Mouse (Mus musculus): Measurements from ENCODE around the gene Rin3. TPM values are rescaled to one million over a fixed set of nuclear protein-coding genes. Genes with fewer than 3 reads are reported as not detected.

The Rin3 gene
- polyA plus RNA-seq, 1 experiment, result 11.0 TPM

DNA sequence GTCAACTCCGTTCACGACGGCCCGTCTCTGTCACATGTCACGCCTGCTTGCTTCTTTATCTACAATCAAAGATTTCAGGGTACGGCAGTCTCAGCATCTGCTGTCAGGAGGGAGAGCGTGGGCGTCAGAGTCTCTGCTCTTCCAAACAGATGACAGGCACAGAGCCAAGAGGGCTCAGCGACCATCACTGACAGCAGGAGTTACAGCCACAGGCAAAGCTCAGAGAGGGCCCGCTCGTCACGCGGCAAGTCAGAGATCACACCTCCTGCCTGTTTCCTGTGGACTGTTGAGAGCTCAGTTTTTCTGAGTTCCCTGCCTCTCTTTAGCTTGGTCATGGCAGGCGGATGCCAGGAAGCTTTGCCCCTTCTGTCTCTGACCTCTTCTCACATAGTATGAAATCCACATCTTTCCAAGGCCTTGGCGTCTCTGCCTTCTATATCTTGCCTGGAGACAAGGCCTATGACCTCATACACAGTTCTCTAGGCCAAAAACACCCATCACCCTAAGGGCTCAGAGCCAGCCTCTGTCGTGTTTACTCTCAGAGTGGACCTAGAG is 25.7 kb downstream of the Rin3 start:
- Histone ChIP-seq H3K4me3 (ENCODE audit: insufficient read depth, low read length) (no peak overlapping the region), H3K4me1 (ENCODE audit: control insufficient read depth, insufficient read depth, low read length) (peaks cover 6% of the 10 kb centered on the region; the same call in 1 of the 2 replicates), H3K27ac (ENCODE audit: insufficient read depth, low read length) (no peak overlapping the region)
- TF ChIP-seq CTCF (IDR thresholded peaks at IDR 0.05; ENCODE audit: borderline replicate concordance, insufficient read depth, low read length), result no peak
- no peak for TF ChIP-seq POLR2A (IDR thresholded peaks at IDR 0.05; ENCODE audit: low read depth, low read length)

DNA sequence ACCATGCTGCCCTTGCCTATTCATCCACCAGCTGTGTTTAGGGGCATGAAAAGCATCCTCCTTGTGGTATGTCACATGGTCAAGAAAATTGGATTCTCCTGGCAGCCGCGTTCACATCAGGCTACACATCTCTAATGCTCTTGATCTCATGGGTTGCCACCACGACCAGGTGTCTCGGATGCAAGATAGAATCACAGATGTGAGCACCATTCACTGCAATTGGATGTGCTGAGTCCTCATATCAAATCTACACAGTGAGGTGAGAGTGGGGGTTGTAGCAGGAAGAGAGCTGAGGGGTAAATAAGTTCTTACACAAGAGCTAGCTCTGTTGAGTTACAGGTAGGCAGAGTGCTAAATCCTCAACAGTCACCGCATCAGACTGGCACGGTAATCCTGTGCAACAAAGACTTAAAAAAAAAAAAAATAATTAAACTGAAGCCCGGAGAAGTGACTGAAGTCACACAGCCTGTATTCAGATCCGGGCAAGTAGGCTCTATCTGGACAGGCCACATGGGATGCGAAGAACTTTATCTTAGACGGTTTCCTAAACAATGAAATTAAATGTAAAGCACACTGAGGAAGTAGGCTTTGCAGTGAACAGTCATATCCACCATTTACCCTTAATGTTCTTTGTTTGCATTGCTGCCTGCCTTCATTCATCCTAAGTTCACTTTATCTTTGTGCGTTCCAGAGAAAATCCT is 26.4 kb downstream of the Rin3 start:
- TF ChIP-seq CTCF (IDR thresholded peaks at IDR 0.05; ENCODE audit: borderline replicate concordance, insufficient read depth, low read length) (no peak), POLR2A (IDR thresholded peaks at IDR 0.05; ENCODE audit: low read depth, low read length) (no peak)
- H3K4me3 ChIP-seq (ENCODE audit: insufficient read depth, low read length), result no peak overlapping the region
- H3K27ac ChIP-seq (ENCODE audit: insufficient read depth, low read length), result no peak overlapping the region
- peaks cover 6% of the 10 kb centered on the region; the same call in 1 of the 2 replicates for H3K4me1 ChIP-seq (ENCODE audit: control insufficient read depth, insufficient read depth, low read length)

GRCm38 (mm10) chr12:102309800-102310195 is 26.9 kb downstream of the Rin3 start:
- Histone ChIP-seq H3K27ac (ENCODE audit: insufficient read depth, low read length) (no peak overlapping the region), H3K4me1 (ENCODE audit: control insufficient read depth, insufficient read depth, low read length) (peaks cover 6% of the 10 kb centered on the region; the same call in 1 of the 2 replicates), H3K4me3 (ENCODE audit: insufficient read depth, low read length) (no peak overlapping the region)
- TF ChIP-seq CTCF (IDR thresholded peaks at IDR 0.05; ENCODE audit: borderline replicate concordance, insufficient read depth, low read length), result no peak
- no peak for TF ChIP-seq POLR2A (IDR thresholded peaks at IDR 0.05; ENCODE audit: low read depth, low read length)

DNA sequence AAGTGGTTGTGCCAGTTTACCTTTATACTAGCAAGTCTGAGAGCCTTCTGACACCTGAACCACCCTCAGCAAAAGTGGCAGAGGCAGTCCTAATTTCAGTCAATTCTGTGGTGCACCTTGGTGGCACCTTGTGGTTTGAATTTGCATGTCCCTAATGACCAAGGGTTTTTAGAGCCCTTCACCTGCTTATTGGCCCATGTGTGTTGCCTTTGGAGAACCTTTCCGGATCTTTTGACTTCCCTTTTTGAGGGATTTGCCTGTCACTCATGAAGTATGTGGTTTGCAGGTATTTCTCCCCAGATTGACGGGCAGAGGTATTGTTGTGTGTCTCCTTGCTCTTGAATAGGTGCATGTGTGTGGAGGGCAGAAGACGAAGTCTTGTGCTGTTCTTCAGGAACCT is 27.4 kb downstream of the Rin3 start:
- H3K27ac ChIP-seq (ENCODE audit: insufficient read depth, low read length), result no peak overlapping the region
- TF ChIP-seq CTCF (IDR thresholded peaks at IDR 0.05; ENCODE audit: borderline replicate concordance, insufficient read depth, low read length), result no peak
- no peak for TF ChIP-seq POLR2A (IDR thresholded peaks at IDR 0.05; ENCODE audit: low read depth, low read length)
- H3K4me3 ChIP-seq (ENCODE audit: insufficient read depth, low read length), result no peak overlapping the region
- H3K4me1 ChIP-seq (ENCODE audit: control insufficient read depth, insufficient read depth, low read length), result peaks cover 6% of the 10 kb centered on the region; the same call in 1 of the 2 replicates

DNA sequence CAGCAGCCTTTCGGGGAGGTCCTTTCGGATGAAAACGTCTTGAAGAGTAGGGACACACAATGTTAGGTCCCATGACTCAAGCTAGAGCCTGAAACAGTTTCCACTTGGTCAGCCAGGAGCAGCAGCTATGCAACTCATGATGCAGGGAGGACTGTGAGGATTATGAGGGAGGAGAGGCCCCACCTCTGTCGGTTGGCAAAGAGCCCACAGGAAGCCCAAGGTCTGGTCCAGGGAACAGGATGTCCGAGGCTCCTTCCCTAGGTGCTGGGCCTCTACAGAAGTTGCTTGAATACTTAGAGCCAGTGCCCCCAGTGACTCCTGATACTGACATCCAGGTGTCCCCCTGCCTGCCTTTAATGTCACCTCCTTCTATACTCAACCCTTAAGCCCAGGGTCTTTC is 28.6 kb downstream of the Rin3 start:
- no peak overlapping the region for H3K4me3 ChIP-seq (ENCODE audit: insufficient read depth, low read length)
- H3K27ac ChIP-seq (ENCODE audit: insufficient read depth, low read length), result no peak overlapping the region
- no peak for TF ChIP-seq CTCF (IDR thresholded peaks at IDR 0.05; ENCODE audit: borderline replicate concordance, insufficient read depth, low read length)
- no peak for TF ChIP-seq POLR2A (IDR thresholded peaks at IDR 0.05; ENCODE audit: low read depth, low read length)
- peaks cover 6% of the 10 kb centered on the region; the same call in 1 of the 2 replicates for H3K4me1 ChIP-seq (ENCODE audit: control insufficient read depth, insufficient read depth, low read length)

DNA sequence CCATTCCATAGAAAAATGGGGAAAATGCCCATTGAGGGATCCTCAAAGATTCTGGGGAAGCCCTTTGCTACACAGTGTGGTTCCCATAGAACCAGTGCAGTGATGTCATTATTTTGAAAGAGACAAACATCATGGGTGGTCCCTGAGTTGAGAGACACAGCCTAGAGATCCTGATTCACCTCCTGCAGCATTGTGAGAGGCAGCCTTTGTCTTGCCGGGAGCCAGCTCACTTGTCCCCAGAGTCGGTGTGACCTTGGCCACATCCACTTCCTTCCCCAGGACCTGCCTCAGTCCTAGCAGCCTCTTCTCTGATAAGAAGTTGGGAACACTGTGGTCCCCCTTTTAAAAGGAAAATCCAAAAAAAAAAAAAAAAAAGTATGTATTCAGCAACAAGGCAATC is 36.3 kb downstream of the Rin3 start:
- Histone ChIP-seq H3K27ac (ENCODE audit: insufficient read depth, low read length) (no peak overlapping the region), H3K4me3 (ENCODE audit: insufficient read depth, low read length) (no peak overlapping the region), H3K4me1 (ENCODE audit: control insufficient read depth, insufficient read depth, low read length) (no peaks in the 10 kb centered on the region)
- TF ChIP-seq POLR2A (IDR thresholded peaks at IDR 0.05; ENCODE audit: low read depth, low read length) (no peak), CTCF (IDR thresholded peaks at IDR 0.05; ENCODE audit: borderline replicate concordance, insufficient read depth, low read length) (no peak)

DNA sequence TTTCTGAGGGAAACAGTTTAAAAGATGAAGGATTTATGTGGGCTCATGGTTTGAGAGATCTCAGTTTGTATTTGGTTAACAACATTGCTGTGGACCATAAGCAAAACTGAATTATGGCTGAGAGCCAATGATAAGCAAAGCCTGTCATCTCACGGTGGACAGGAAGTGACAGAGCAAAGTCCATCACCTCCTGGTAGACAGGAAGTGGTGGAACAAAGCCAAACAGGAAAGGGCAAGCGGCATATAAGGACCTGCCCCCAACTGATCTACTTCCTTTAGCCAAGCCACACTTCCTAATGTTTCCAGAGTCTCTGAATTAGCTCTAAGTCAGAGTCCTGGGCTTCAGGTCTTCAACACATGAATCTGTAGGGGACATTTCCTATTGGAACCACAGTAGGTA is 37.1 kb downstream of the Rin3 start:
- TF ChIP-seq POLR2A (IDR thresholded peaks at IDR 0.05; ENCODE audit: low read depth, low read length) (no peak), CTCF (IDR thresholded peaks at IDR 0.05; ENCODE audit: borderline replicate concordance, insufficient read depth, low read length) (no peak)

DNA sequence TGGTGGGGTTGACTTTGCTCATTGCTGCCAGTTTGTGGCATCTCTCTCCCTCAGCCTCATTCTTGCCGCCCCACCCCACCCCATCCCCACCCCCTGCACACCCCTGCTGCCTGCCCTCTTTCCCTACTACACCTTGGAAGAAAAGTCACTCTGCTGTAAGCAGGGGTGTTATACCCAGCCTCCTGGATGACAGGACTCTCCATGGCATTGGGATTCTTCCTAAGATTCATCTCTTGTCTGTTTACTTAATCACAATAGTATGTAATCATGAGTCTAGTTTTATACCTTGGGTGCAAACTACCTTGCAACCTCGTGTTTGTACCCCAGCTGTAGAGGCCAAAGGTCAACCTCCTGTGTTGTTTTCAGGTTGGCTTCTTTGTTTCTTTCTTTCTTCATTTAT is 37.5 kb downstream of the Rin3 start:
- no peak for TF ChIP-seq POLR2A (IDR thresholded peaks at IDR 0.05; ENCODE audit: low read depth, low read length)
- TF ChIP-seq CTCF (IDR thresholded peaks at IDR 0.05; ENCODE audit: borderline replicate concordance, insufficient read depth, low read length), result no peak

More for the DNA sequence above, 37.1 kb downstream of the Rin3 start:
- H3K4me1 ChIP-seq (ENCODE audit: control insufficient read depth, insufficient read depth, low read length), result no peaks in the 10 kb centered on the region
- H3K4me3 ChIP-seq (ENCODE audit: insufficient read depth, low read length), result no peak overlapping the region
- no peak overlapping the region for H3K27ac ChIP-seq (ENCODE audit: insufficient read depth, low read length)

GRCm38 (mm10) chr12:102321064-102321728 is 38.3 kb downstream of the Rin3 start:
- no peak for TF ChIP-seq POLR2A (IDR thresholded peaks at IDR 0.05; ENCODE audit: low read depth, low read length)
- TF ChIP-seq CTCF (IDR thresholded peaks at IDR 0.05; ENCODE audit: borderline replicate concordance, insufficient read depth, low read length), result no peak
- no peak overlapping the region for H3K4me3 ChIP-seq (ENCODE audit: insufficient read depth, low read length)
- no peaks in the 10 kb centered on the region for H3K4me1 ChIP-seq (ENCODE audit: control insufficient read depth, insufficient read depth, low read length)
- no peak overlapping the region for H3K27ac ChIP-seq (ENCODE audit: insufficient read depth, low read length)

More for the DNA sequence above, 37.5 kb downstream of the Rin3 start:
- no peak overlapping the region for H3K4me3 ChIP-seq (ENCODE audit: insufficient read depth, low read length)
- H3K4me1 ChIP-seq (ENCODE audit: control insufficient read depth, insufficient read depth, low read length), result no peaks in the 10 kb centered on the region
- no peak overlapping the region for H3K27ac ChIP-seq (ENCODE audit: insufficient read depth, low read length)

DNA sequence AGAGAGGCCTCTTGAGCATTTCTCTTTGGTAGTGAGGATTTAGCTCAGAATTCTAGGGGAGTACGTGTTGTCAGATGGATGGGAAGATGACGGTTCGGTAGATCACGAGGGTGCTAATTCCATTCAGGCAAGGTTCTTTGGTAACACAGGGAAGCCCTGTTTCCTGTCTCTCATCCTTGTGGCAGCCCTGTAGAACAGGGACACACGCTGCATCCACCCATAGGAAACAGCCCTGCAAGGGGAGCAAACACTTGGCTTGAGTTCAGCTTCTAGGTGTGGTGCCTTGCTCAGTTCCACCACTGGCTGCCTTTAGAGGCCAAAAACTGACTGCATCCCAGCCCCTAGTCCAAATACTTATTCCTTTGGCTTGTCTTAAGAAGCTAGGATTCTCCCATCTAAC is 39.0 kb downstream of the Rin3 start:
- Histone ChIP-seq H3K4me3 (ENCODE audit: insufficient read depth, low read length) (no peak overlapping the region), H3K4me1 (ENCODE audit: control insufficient read depth, insufficient read depth, low read length) (no peaks in the 10 kb centered on the region), H3K27ac (ENCODE audit: insufficient read depth, low read length) (no peak overlapping the region)
- TF ChIP-seq CTCF (IDR thresholded peaks at IDR 0.05; ENCODE audit: borderline replicate concordance, insufficient read depth, low read length) (no peak), POLR2A (IDR thresholded peaks at IDR 0.05; ENCODE audit: low read depth, low read length) (no peak)
